Mouse (Mus musculus) cerebellum, postnatal 4 days (tissue): ENCODE results near the gene Rpl21.

ENCODE experiments used
- DNase-seq, 2 experiments: peaks; one replicate each; pipeline ENCODE4 v3.0.0; 2022; ENCODE audit warnings: low spot score in 2 of 2, mixed read lengths in 1 of 2

Rpl21 gene

DNA sequence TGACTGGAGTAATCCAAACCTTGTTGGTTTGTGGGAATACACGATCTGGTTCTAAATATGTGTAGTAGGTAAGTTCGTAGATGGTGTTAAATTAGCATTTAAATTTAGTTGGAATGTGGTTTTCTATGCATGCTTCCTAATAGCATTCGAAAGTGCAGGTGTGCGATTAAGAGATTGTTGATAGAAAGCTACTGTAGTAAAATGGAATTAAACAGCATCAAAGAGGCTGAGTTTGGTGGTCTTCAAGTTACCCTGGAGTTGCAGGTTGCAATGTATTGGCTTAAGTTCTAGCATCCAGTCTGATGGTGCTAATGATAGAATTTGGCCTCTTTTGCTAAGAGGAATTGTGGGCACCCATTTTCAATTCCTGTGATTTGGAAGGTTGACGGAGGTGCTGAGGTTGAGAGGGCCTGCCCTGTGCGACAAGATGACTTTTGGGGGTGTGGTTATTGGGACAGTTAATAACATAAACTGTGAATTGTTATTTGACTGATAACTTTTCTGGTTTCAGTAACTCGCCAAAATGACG, 1.0 kb downstream of the Rpl21 start:
- no peak for DNase-seq

GRCm38 (mm10) chr5:146834959-146835358, 2.3 kb downstream of the Rpl21 start:
- no peak for DNase-seq

DNA sequence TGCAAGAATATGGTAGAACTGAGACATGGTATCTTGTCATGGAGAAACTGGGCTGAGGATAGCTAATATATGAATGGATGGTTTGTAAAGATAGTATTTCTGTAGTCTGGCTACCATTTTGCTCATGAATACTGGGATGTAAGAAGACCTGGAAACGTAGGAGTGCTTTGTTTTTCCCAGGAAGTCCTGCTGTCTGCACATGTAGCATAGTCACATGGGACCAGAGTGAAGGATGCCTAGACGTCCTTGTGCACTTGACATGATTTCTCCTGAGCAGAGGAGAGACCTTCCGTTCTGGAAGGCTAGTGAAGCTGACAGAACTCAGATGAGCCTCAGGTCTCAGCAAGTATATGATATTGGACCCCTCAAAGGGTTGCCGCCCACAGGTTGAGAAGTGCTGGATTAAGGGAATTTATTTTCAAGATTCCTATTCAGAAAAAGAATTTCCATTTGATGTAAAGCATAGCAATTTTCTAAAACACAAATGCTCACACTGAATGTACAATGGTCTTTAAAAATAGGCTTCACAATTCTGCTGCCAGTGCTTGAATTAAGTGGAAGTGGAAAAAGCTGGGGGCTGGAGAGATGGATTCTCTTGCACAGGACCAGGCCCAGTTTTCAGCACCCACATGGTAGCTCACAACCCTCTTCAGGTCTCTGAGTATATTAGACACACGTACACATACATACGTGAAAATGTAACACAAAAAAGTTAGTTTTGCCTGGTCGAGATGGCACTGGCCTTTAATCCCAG, 5.5 kb downstream of the Rpl21 start:
- DNase-seq, result no peak

- DNase-seq, result no peak
Observed at GRCm38 (mm10) chr5:146838836-146839648, 6.4 kb downstream of the Rpl21 start.

DNA sequence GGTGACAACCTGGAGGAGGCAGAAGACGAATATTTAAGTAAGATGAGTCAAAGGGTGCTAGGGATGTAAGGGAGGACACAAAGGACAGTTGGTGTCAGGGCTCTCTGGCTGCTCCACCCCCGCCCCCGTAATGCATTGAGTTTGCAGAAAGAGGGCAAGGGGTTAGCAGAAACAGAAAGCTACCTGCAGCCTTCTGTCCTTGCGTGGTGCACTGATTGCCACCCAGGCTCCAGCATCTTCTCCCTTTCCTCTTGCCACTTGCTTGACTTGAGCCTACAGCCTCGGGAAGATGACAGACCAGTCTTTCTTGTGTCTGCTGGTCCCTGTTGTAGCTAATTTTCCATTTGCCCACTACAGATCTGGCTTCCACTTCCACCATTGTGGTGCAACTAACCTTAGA, 7.1 kb downstream of the Rpl21 start:
- DNase-seq, result no peak

DNA sequence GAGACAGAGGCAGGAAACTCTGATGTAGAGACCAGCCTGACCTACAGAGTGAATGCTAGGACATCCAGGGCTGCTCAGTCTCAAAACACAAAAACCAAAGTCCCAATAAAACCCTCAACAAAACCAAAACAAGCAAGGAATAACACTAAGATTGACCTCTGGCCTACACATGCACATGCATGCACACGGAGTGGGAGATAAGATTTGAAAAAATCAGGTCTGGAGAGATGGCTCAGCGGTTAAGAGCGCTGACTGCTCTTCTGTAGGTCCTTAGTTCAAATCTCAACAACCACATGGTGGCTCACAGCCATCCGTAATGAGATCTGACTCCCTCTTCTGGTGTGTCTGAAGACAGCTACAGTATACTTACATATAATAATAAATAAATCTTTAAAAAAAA, 7.7 kb downstream of the Rpl21 start:
- no peak for DNase-seq

DNA sequence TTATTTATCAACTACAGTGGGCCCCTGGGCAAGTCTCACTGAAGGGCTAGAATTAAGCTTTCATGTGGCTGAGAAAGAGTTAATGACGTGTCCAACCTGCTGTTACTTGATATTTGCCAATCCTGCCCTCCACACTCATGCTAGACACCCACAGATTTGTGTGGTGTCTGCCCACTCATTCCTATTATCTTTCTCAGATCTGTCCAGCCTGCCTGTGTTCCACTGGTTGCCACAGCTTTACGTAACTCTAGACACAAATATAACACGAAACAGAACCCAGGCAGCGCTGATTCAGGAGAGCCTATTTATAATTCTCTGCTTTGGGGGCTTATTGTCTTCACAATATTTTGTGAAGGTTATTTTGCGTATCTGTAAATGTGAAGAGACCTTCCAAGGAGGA, 8.6 kb downstream of the Rpl21 start:
- no peak for DNase-seq

- no peak for DNase-seq
Observed at GRCm38 (mm10) chr5:146841996-146842395, 9.3 kb downstream of the Rpl21 start.

- no peak for DNase-seq
Observed at GRCm38 (mm10) chr5:146844301-146844941, 11.7 kb downstream of the Rpl21 start.

GRCm38 (mm10) chr5:146844945-146845365, 12.3 kb downstream of the Rpl21 start, which contains the start of gene Rasl11a:
TSS of gene Rasl11a (plus strand) at chr5:146845071.
- DNase-seq, result peak; percentile 40 to 63

GRCm38 (mm10) chr5:146846489-146846888, 13.8 kb downstream of the Rpl21 start:
- no peak for DNase-seq

GRCm38 (mm10) chr5:146848936-146849582, 16.4 kb downstream of the Rpl21 start:
- DNase-seq, result no peak

- DNase-seq, result no peak
Observed at GRCm38 (mm10) chr5:146856106-146856505, 23.4 kb downstream of the Rpl21 start.

DNA sequence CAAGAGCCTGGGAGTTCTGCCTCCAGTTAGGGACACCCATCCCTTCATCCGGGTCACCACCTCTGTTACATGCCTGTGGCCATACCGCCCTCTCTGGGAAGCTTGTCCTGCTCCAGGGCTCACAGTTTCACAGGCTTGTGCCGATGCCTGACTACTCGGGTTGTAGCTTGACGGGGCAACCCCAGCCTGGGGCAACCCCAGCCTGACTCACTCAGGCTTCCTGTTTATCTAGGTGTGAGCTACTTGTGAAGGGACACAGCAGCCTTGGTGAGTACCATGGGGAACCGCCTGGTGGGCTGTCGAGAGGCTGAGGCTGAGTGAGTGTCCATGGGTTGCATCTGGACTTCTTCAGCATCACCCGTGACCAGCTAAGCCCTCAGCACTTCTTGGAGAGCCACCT, 24.9 kb downstream of the Rpl21 start:
- DNase-seq, result no peak

DNA sequence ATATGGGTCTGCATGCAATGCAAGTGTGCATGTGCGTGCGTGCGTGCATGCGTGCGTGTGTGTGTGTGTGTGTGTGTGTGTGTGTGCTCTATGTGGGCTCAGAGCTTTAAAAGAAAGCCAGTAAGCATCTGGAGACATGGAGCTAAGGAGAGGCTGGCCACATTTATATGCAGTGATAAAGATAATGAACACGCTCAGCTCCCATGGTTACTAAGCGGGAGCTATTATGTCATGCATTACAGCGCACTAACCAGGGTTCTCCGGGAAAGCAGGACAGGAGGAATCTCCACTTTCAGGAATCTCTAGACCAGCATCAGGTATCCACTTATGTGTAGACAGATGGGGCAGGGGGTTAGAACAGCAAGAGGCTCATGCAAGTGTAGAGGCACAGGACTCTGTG, 26.1 kb downstream of the Rpl21 start:
- no peak for DNase-seq

GRCm38 (mm10) chr5:146859246-146859645, 26.6 kb downstream of the Rpl21 start:
- DNase-seq, result no peak

DNA sequence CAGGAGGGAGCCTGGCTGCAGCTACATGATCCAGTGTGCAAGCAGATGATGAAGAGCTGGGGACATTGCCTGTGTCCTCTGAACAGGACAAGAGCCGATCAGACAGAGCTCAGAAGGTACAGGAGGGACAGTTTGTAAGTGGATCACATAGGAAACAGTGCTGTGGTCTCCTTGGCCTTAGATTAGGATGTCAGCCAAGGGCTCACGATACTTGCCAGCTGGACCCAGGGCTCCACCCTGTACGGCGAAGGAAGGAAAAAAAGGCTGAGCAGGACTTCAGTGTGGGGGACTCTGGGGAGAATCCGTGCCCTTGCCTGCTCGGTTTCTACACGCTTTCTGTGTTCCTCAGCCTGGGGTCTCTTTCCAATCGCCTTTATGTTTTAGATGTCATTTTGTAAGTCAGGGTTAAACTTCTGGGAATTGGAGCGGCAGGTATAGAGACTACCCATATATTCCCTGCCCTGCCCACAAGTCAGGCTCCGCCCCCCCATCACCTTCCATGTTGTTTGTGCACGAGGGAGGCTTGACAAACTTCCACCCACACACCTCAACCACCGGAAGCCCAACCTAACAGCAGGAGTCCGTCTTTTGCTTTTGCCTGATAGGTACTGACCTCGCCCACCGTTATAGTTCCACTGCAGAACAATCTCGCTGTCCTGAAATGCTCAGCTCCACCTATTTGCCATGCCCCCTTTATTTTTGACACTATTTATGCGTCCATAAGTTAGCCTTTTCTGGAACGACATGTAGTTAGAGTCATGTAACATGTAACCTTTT, 27.7 kb downstream of the Rpl21 start:
- DNase-seq, result no peak

GRCm38 (mm10) chr5:146861588-146861987, 28.9 kb downstream of the Rpl21 start:
- no peak for DNase-seq

DNA sequence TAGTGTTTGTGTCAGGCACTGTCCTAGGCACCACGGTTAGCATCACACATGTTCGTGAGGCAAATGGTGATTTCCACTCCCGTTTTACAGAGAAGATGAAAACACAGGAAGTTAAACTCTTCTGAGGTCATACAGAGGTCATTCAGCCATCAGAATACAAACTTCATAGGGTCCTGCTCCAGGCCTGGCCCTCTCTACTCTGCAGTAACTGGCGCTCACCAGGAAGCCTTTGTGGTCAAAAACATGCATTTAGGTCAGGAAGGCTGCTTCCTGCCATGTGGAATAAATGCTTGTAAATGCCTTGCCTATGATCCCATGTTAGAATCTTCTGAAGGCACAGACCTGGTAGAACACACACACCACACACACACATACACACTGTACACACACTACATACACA, 32.8 kb downstream of the Rpl21 start:
- DNase-seq, result no peak

DNA sequence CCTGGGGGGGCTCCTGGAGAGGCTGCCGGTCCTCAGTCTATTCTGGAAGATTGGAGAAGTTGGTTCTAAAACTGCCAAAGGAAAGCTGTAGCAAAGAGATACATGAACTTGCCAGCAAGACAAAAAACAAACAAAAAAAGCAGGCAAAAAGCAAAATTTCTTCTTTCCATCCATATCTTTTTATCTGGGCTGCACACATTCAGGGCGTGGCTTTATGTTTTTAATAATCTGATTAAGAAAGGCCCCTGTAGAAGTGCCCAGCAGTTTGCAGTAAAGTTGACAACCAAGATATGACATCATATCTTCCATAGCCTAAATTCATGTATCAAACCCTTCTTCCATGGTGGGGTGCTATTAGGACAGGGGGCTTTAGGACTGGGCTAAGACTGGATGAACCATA, 33.6 kb downstream of the Rpl21 start:
- no peak for DNase-seq
